Mouse (Mus musculus) hindbrain, embryonic 12.5 days (tissue): ENCODE data around the gene Ednrb. TPM values are rescaled to one million over a fixed set of nuclear protein-coding genes. Genes with fewer than 3 reads are reported as not detected.

Experiments used
- ATAC-seq: fragments of 200-750 bp; cut with Nextera tagmentation; 2 replicates; pipeline ENCODE4 v1.8.0; 2017; ENCODE audit warnings: moderate TSS enrichment; ENCODE audit not compliant: low FRiP score
- H3K27ac ChIP-seq: fragments of 300-500 bp; sonication (generic); 2 replicates; pipeline ENCODE4 v1.5.1; 2016; ENCODE audit warnings: mild to moderate bottlenecking
- H3K27me3 ChIP-seq: fragments of 300-500 bp; sonication (generic); 2 replicates; pipeline ENCODE4 v1.6.1; 2016; ENCODE audit warnings: mild to moderate bottlenecking
- H3K36me3 ChIP-seq: fragments of 300-500 bp; sonication (generic); 2 replicates; pipeline ENCODE4 v1.6.1; 2016; ENCODE audit warnings: mild to moderate bottlenecking
- H3K4me1 ChIP-seq: fragments of 300-500 bp; sonication (generic); 2 replicates; pipeline ENCODE4 v1.6.1; 2016
- H3K4me2 ChIP-seq: fragments of 300-500 bp; sonication (generic); replicated peaks from 2 replicates; pipeline ENCODE4 v1.6.1; 2016; ENCODE audit warnings: mild to moderate bottlenecking
- H3K4me3 ChIP-seq: fragments of 300-500 bp; sonication (generic); 2 replicates; pipeline ENCODE4 v1.5.1; 2016; ENCODE audit warnings: mild to moderate bottlenecking
- H3K9ac ChIP-seq: fragments of 300-500 bp; sonication (generic); 2 replicates; pipeline ENCODE4 v1.6.1; 2016; ENCODE audit warnings: mild to moderate bottlenecking, moderate library complexity
- H3K9me3 ChIP-seq: fragments of 300-500 bp; sonication (generic); replicated peaks from 2 replicates; pipeline ENCODE4 v1.6.1; 2016; ENCODE audit warnings: mild to moderate bottlenecking
- WGBS: fragments of 180-500 bp; shearing (Covaris S2); methylation state at CpG from one replicate; pipeline ENCODE4 v1.1.7; 2016; 5-methylcytosine and 5-hydroxymethylcytosine counted together
- polyA plus RNA-seq: library from polyadenylated mRNA; unstranded; fragments of >200 nt; fragmentation: Nextera tagmentation; extraction: Ambion mirVana; gene quantifications from 2 replicates; pipeline ENCODE4 v1.2.1, GENCODE M21; 2016

The Ednrb gene
- 112 and 120 TPM in 2 replicates for polyA plus RNA-seq

DNA sequence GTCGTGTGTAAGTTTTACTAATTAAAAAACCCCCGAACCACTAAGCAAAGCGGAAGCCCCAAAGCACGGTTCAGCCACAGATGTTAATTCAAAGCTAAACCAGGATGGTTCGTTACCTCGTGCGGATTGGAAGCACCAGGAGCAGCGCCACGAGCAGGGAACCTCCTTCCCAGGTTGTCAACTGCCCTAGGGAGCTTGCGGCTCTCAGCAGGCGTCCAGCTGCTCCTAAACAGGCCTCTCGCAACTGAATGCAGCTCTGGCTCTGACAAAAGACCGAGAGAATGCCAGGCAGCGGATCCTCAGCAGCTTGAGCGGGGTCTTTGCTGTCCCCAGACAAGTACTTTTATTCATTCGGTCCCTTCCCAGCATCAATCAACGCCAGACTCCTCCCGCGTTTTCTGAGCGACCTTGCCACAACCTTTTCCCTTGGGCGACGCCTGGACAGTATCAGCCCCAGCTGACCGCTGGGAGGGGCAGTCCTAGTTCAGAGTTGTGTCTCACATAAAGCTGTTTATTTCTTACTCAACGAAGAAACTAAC, at the start of gene Ednrb:
TSS of gene Ednrb (minus strand) at position 392 of the 539 bp plus-strand sequence.
- Histone ChIP-seq H3K9me3 (no peaks in the 10 kb centered on the region), H3K27ac (peak within 1 kb of the TSS; percentile 83), H3K4me3 (peak within 1 kb of the TSS; percentile 45), H3K36me3 (no peaks in the 10 kb centered on the region), H3K27me3 (no peaks in the 10 kb centered on the region), H3K4me2 (peak within 1 kb of the TSS; percentile 90), H3K9ac (peak within 1 kb of the TSS; percentile 61), H3K4me1 (peaks cover 6% of the 10 kb centered on the region; the same call in 1 of the 2 replicates)
- WGBS = under 1% methylated on average over 24 of the region's 24 CpGs
- ATAC-seq = peak; percentile 85

DNA sequence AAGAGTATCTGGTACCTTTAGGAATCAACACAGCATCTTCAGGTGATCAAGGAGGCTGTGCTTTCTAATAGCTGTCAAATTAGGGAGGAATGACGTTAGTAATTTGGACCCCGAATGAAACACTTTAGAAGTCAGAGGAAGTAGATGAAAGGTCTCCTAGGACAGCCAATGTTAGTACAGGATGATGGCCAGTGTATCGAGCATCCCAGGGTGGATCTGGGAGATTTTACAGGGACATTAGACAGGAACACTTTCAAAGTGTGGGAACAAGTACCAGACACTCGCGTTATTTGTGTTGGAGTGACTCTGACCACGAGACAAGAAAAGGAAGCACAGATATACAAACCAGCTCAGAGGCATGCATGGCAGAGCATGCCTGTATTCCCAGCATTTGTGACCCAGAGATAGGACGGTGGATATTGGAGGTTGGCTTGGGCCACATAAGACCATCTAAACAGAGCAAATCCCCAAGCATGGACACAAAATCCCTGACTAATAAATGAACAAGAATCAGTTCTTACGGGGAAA, 48.3 kb upstream of the Ednrb start:
- no peak for ATAC-seq
- Histone ChIP-seq H3K9me3 (no peaks in the 10 kb centered on the region), H3K4me1 (no peaks in the 10 kb centered on the region), H3K27ac (no peak overlapping the region), H3K4me2 (no peak overlapping the region), H3K4me3 (no peak overlapping the region), H3K27me3 (no peaks in the 10 kb centered on the region), H3K9ac (no peak overlapping the region), H3K36me3 (no peaks in the 10 kb centered on the region)
- WGBS = 87% methylated on average over 8 of the region's 8 CpGs

DNA sequence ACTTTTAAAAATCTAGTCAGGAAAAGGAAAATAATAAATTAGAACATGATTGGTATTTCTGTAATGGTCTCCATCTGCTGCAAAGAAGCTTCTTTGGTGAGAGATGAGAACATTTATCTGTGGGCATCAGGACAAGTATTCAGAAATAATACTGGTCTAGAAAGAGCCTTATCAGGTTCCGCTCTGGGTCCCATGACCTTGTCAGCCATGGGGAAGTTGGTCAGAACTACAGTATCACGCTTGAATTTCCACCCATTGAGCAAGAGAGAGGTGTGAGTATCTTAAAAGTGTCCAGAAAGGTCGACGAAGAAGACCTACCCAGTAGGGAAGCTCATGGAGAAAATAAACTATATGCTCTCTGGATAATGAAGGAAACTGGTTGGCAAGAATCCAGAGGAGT, 46.6 kb upstream of the Ednrb start:
- Histone ChIP-seq H3K27me3 (no peaks in the 10 kb centered on the region), H3K9me3 (no peaks in the 10 kb centered on the region), H3K36me3 (no peaks in the 10 kb centered on the region), H3K4me2 (no peak overlapping the region), H3K4me3 (no peak overlapping the region), H3K27ac (no peak overlapping the region), H3K4me1 (no peaks in the 10 kb centered on the region), H3K9ac (no peak overlapping the region)
- ATAC-seq = no peak
- 86% methylated on average over 4 of the region's 4 CpGs for WGBS

DNA sequence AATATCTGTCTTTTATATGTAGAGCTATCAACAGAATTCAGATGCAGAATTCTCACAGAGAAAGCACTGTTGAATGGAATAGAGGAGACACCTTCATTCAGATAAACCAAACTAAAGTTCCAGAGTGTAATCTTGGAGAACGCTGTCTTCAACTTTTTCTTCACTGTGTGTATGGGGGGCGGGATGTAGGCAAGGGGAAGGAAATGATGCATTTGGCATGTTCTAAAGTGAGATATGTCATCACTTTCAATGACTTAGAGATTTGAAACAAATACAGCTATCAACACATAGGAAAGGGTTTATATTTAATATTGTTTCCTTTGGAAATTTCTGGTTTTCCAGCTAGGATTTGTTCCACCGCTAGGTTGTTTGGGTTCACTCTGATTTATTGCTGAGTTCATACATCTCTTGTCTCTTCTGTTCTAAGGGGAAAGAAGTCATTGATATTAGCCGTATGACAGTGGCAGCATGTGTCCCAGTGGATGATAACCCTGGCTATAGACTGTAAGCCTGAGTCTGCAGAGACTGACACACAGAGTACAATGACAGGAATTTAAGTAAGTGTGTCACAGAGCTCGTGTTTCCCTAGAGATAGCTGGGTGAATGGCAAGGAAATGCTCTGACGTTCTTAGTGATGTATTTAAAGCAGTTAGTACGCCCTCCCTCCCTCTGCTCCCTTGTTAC, 40.8 kb upstream of the Ednrb start:
- H3K9ac ChIP-seq = no peak overlapping the region
- no peak overlapping the region for H3K27ac ChIP-seq
- no peaks in the 10 kb centered on the region for H3K9me3 ChIP-seq
- H3K27me3 ChIP-seq = no peaks in the 10 kb centered on the region
- no peak overlapping the region for H3K4me2 ChIP-seq
- WGBS = 79% methylated on average over 7 of the region's 7 CpGs
- no peaks in the 10 kb centered on the region for H3K36me3 ChIP-seq
- H3K4me1 ChIP-seq = no peaks in the 10 kb centered on the region
- ATAC-seq = no peak
- no peak overlapping the region for H3K4me3 ChIP-seq

DNA sequence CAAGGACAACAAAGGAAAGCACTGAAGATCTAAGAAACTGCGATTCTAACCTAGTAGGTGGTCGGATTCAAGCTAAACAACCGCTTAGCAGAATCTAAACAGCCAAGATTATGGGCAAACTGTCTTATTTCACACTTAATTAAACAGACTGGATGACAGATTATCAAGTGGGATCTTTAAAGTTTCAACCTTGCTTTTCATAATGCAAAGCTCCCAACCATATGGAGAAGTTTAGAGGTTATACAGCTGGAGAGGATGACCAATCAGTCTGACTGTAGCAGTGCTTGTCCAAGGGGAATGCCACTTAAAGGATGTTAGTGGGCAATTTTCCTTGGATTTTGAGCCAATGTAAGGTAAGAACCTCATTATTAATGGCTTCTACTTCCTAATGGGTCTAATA, 38.7 kb upstream of the Ednrb start:
- ATAC-seq = no peak
- H3K9me3 ChIP-seq = no peaks in the 10 kb centered on the region
- H3K27me3 ChIP-seq = no peaks in the 10 kb centered on the region
- no peak overlapping the region for H3K27ac ChIP-seq
- H3K4me2 ChIP-seq = no peak overlapping the region
- no peak overlapping the region for H3K4me3 ChIP-seq
- no peaks in the 10 kb centered on the region for H3K4me1 ChIP-seq
- no peaks in the 10 kb centered on the region for H3K36me3 ChIP-seq
- no peak overlapping the region for H3K9ac ChIP-seq
- 84% methylated on average over 3 of the region's 3 CpGs for WGBS

DNA sequence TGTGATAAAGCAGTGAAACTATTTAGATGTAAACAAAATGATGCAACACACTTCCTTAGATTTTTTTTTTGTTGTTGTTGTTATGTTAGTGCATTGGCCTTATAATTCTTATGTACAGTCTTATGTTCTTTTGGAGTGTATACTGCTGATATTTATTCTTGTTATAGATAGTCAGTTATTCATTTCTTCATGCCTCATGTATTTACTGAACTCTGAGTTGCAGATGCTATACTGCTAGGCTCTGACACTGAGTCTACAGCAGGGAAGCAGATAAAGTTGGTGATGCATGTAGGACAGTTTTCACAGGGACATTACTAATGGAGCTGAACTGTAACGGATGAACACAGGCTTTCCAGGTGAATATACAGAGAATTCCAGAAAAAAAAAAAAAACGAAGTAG, 32.9 kb upstream of the Ednrb start:
- no peaks in the 10 kb centered on the region for H3K36me3 ChIP-seq
- no peak overlapping the region for H3K9ac ChIP-seq
- H3K27ac ChIP-seq = no peak overlapping the region
- WGBS = 87% methylated on average over 2 of the region's 2 CpGs
- H3K4me1 ChIP-seq = no peaks in the 10 kb centered on the region
- H3K9me3 ChIP-seq = no peaks in the 10 kb centered on the region
- no peaks in the 10 kb centered on the region for H3K27me3 ChIP-seq
- no peak for ATAC-seq
- no peak overlapping the region for H3K4me3 ChIP-seq
- H3K4me2 ChIP-seq = no peak overlapping the region

- Histone ChIP-seq H3K4me3 (no peak overlapping the region), H3K9ac (no peak overlapping the region), H3K9me3 (no peaks in the 10 kb centered on the region), H3K27me3 (no peaks in the 10 kb centered on the region), H3K4me2 (no peak overlapping the region), H3K27ac (no peak overlapping the region), H3K4me1 (no peaks in the 10 kb centered on the region), H3K36me3 (no peaks in the 10 kb centered on the region)
- ATAC-seq = no peak
- WGBS = 83% methylated on average over 3 of the region's 3 CpGs
These were observed 32.4 kb upstream of the Ednrb start for GRCm38 (mm10) chr14:103876598-103876997.

DNA sequence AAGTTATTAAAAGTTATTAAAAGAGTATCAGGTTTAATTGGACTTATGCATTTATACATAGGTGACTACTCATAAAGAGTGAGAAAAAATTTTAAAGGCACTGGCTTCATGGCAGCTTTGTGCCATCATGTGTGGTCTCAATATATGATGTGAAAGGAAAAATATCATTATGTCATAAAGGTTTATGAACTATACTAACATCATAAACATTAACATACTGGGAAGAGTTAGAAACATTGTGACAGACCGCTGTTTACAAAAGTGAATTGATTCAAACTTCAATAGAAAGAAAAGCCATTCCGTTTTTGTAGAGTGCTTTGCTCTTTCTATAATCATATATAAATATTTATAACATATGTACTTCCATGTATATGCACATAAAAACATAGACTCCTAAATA, 22.4 kb upstream of the Ednrb start:
- WGBS = 89% methylated on average over 2 of the region's 2 CpGs
- Histone ChIP-seq H3K27ac (no peak overlapping the region), H3K9ac (no peak overlapping the region), H3K9me3 (no peaks in the 10 kb centered on the region), H3K4me3 (no peak overlapping the region), H3K27me3 (no peaks in the 10 kb centered on the region), H3K36me3 (no peaks in the 10 kb centered on the region), H3K4me1 (no peaks in the 10 kb centered on the region), H3K4me2 (no peak overlapping the region)
- no peak for ATAC-seq

- H3K27me3 ChIP-seq = no peaks in the 10 kb centered on the region
- no peak for ATAC-seq
- no peak overlapping the region for H3K4me3 ChIP-seq
- 75% methylated on average over 2 of the region's 2 CpGs for WGBS
- H3K36me3 ChIP-seq = no peaks in the 10 kb centered on the region
- no peak overlapping the region for H3K9ac ChIP-seq
- H3K4me2 ChIP-seq = no peak overlapping the region
- no peak overlapping the region for H3K27ac ChIP-seq
- H3K4me1 ChIP-seq = no peaks in the 10 kb centered on the region
- H3K9me3 ChIP-seq = no peaks in the 10 kb centered on the region
These were observed 21.0 kb upstream of the Ednrb start for GRCm38 (mm10) chr14:103865226-103865625.

- Histone ChIP-seq H3K9ac (no peak overlapping the region), H3K4me2 (no peak overlapping the region), H3K4me1 (no peaks in the 10 kb centered on the region), H3K9me3 (no peaks in the 10 kb centered on the region), H3K27me3 (no peaks in the 10 kb centered on the region), H3K27ac (no peak overlapping the region), H3K36me3 (no peaks in the 10 kb centered on the region), H3K4me3 (no peak overlapping the region)
- no peak for ATAC-seq
- WGBS = 66% methylated on average over 7 of the region's 7 CpGs
These were observed 6.1 kb upstream of the Ednrb start for GRCm38 (mm10) chr14:103850071-103850845.

- peaks cover 6% of the 10 kb centered on the region; the same call in 1 of the 2 replicates for H3K4me1 ChIP-seq
- H3K9me3 ChIP-seq = no peaks in the 10 kb centered on the region
- H3K4me2 ChIP-seq = no peak overlapping the region
- H3K27ac ChIP-seq = no peak overlapping the region
- no peak overlapping the region for H3K4me3 ChIP-seq
- H3K9ac ChIP-seq = no peak overlapping the region
- 99% methylated on average over 2 of the region's 2 CpGs for WGBS
- ATAC-seq = no peak
- no peaks in the 10 kb centered on the region for H3K27me3 ChIP-seq
- H3K36me3 ChIP-seq = no peaks in the 10 kb centered on the region
These were observed 1.5 kb upstream of the Ednrb start for GRCm38 (mm10) chr14:103845716-103846115.

DNA sequence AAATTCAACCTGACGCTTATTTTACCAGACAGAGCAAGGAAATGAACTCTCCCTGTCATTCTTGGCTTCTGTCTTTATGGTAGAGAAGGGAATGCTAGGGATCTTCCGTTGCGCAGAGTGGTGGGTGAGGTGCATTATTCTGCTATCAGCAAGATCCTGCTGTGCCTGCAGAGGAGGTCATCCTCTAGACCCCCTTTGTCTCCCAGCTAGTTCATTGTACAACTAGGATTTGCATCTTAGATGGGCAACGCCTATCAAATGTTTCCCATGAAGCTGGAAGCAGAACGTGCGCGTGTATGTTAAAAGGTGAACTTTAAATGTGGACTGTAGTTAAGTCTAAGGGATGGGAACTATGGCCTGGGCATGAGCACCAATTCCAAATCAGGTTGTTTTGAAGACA, 742 bp upstream of the Ednrb start:
- H3K9ac ChIP-seq = no peak overlapping the region
- H3K4me2 ChIP-seq = peak overlapping the region; percentile 90; the same call in 1 of the 2 replicates
- no peak overlapping the region; the same call in 1 of the 2 replicates for H3K27ac ChIP-seq
- no peaks in the 10 kb centered on the region for H3K36me3 ChIP-seq
- 49% methylated on average over 7 of the region's 7 CpGs for WGBS
- H3K4me3 ChIP-seq = no peak overlapping the region
- no peaks in the 10 kb centered on the region for H3K27me3 ChIP-seq
- no peaks in the 10 kb centered on the region for H3K9me3 ChIP-seq
- no peak for ATAC-seq
- H3K4me1 ChIP-seq = peaks cover 6% of the 10 kb centered on the region; the same call in 1 of the 2 replicates
